Mouse (Mus musculus) small intestine, adult 2 months (tissue): ENCODE measurements around the gene Nav2.

Experiments used
- CTCF ChIP-seq: fragments of 200-500 bp; IDR thresholded peaks from 2 replicates; pipeline ENCODE4 v1.5.1; 2012; ENCODE audit warnings: low read depth, mild to moderate bottlenecking, control low read depth, inconsistent platforms, low read length, moderate library complexity, mixed read lengths; ENCODE audit not compliant: insufficient replicate concordance, insufficient read length; ENCODE audit errors: extremely low read depth
- POLR2A ChIP-seq: fragments of 200-500 bp; IDR thresholded peaks from 2 replicates; pipeline ENCODE4 v1.6.1; 2012; ENCODE audit warnings: low read depth, mild to moderate bottlenecking, control low read depth, inconsistent platforms, low read length, moderate library complexity

GRCm38 (mm10) chr7:49122498-49122897 lies 214.0 kb downstream of the Nav2 start:
- no peak for TF ChIP-seq CTCF
- TF ChIP-seq POLR2A = no peak
